Mouse (Mus musculus): ENCODE data around the gene Tmem181a.
"Not testable (repeated sequence)": the region's sequence is repeated elsewhere in the genome, so short reads cannot be mapped to it uniquely, and the experiment has no call there.

DNA sequence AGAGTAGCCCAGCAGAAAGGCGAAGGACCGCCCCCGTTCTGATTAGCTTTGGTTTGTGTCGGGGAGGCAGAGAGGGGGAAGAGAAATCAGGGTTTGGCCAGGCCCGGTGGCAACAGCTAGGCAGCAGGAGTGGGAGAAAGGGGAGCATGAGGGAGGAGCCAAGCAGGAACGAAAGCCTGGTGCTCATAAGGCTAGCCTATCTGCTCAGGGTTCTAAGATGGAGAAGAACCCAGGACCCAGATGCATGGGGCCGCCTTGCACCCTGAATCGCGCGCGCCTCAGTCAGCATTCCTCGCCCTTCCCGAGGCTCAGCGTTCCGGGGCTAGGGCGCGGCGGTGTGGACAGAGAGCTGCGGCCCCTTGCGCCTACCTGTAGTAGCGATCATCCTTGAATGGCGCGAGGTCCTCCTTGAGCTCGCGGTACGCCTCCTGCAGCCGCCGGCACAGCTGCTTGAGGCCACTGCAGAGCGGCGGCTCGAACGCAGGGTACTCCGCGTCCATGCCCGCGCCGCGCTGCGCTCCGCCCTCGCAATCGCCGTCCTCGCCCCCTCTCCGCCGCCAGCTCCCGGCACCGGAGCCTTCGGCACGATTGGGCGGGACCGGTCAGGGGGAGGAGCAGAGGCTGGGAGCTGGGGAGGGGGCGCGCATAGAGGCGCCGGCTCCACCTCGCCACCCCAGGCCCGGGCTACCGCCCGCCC lies 64.6 kb downstream of the Tmem181a start:
- not testable (repeated sequence) for TF ChIP-seq CTCF (IDR thresholded peaks at IDR 0.05; ENCODE audit: borderline replicate concordance, extremely low read depth, insufficient read depth, insufficient read length); POLR2A (IDR thresholded peaks at IDR 0.05; ENCODE audit: borderline replicate concordance, extremely low read depth, insufficient read depth, insufficient read length, poor library complexity, severe bottlenecking)
